Mouse (Mus musculus): ENCODE results near the gene Foxp1.

DNA sequence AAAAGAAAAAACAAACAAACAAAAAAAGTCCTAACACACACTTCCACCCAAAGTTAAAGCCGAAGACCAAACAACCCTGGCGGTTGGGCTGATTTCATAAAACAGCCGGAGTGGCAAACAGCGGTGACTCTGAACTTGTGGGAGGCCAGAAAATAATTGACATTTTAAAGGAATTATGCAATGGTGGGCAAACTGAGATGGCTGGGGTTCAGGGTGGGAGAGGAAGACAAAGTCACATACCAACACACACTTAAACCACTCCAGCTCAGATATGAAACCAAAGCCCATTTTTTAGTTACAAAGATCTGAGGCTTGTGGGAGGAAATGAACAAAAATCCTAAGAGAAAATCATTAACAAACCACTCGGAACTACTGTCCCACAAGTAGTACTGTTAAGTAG, 17.6 kb upstream of the Foxp1 start:
- TF ChIP-seq CTCF (IDR thresholded peaks at IDR 0.05; ENCODE audit: low read depth, low read length) (no peak), POLR2A (IDR thresholded peaks at IDR 0.05; ENCODE audit: borderline replicate concordance, low read depth, low read length) (no peak)
